Mouse (Mus musculus) ES-Bruce4 (cell line): ENCODE measurements around the gene Ptpn1.

Experiments
- CTCF ChIP-seq: IDR thresholded peaks from one replicate; pipeline ENCODE4 v1.8.1; 2011; ENCODE audit warnings: low read depth, low read length
- POLR2A ChIP-seq: IDR thresholded peaks from one replicate; pipeline ENCODE4 v1.8.1; 2011; ENCODE audit warnings: low read length; ENCODE audit not compliant: insufficient read depth

DNA sequence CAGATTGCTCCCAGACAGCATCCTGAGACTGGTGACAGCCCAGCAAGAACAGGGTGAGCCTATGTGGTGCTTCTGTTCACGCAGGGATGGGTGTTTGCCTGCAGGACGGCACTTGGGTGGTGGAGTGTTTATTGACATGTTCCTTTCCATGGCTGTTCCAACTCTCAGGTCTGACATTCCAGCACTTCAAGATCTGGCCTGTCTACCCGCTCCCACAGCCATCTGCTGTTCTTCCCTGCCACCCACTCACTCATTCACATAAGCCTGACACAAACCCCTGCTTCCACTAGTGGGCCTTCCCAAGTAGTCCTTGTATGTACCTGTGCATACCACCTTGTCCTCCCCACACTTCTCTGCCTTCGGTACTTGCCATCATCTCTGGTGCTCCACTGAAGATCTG, 31.3 kb downstream of the Ptpn1 start:
- TF ChIP-seq POLR2A (no peak), CTCF (no peak)
